Mouse (Mus musculus) stomach, embryonic 14.5 days (tissue): Measurements from ENCODE around the gene Tmc4. TPM values are rescaled to one million over a fixed set of nuclear protein-coding genes. Genes with fewer than 3 reads are reported as not detected.

Experiments
- ATAC-seq: fragments of 200-750 bp; cut with Nextera tagmentation; 2 replicates; pipeline ENCODE4 v1.8.0; 2017; ENCODE audit warnings: low read depth, moderate TSS enrichment; ENCODE audit not compliant: insufficient number of reproducible peaks, insufficient read depth, low FRiP score
- H3K27ac ChIP-seq: fragments of 300-500 bp; sonication (generic); 2 replicates; pipeline ENCODE4 v1.5.1; 2014; ENCODE audit warnings: mild to moderate bottlenecking, low read length, moderate library complexity, mixed read lengths
- H3K27me3 ChIP-seq: fragments of 300-500 bp; sonication (generic); 2 replicates; pipeline ENCODE4 v1.6.1; 2014; ENCODE audit warnings: low read length, control low read depth, mixed read lengths; ENCODE audit not compliant: control insufficient read depth, insufficient read depth
- H3K36me3 ChIP-seq: fragments of 300-500 bp; sonication (generic); 2 replicates; pipeline ENCODE4 v1.6.1; 2014; ENCODE audit warnings: mild to moderate bottlenecking, control low read depth, low read length, moderate library complexity, mixed read lengths; ENCODE audit not compliant: control insufficient read depth, insufficient read depth
- H3K4me1 ChIP-seq: fragments of 300-500 bp; sonication (generic); 2 replicates; pipeline ENCODE4 v1.6.1; 2014; ENCODE audit warnings: low read length, control low read depth, mixed read lengths; ENCODE audit not compliant: control insufficient read depth, insufficient read depth
- H3K4me2 ChIP-seq: fragments of 300-500 bp; sonication (generic); replicated peaks from 2 replicates; pipeline ENCODE4 v1.6.1; 2014; ENCODE audit warnings: low read depth, low read length, control low read depth
- H3K4me3 ChIP-seq: fragments of 300-500 bp; sonication (generic); 2 replicates; pipeline ENCODE4 v1.5.1; 2014; ENCODE audit warnings: low read depth, low read length, control low read depth
- H3K9ac ChIP-seq: fragments of 300-500 bp; sonication (generic); replicated peaks from 2 replicates; pipeline ENCODE4 v1.6.1; 2014; ENCODE audit warnings: low read depth, mild to moderate bottlenecking, control low read depth, low read length, moderate library complexity, mixed read lengths
- H3K9me3 ChIP-seq: fragments of 300-500 bp; sonication (generic); 2 replicates; pipeline ENCODE4 v1.6.1; 2016; ENCODE audit warnings: low read depth, low read length, control low read depth; ENCODE audit not compliant: control insufficient read depth
- WGBS: fragments of 180-500 bp; shearing (Covaris S2); extraction: QIAGEN DNeasy Blood & Tissue Kit; methylation state at CpG from one replicate; pipeline ENCODE4 v1.1.7; 2014; 5-methylcytosine and 5-hydroxymethylcytosine counted together
- polyA plus RNA-seq: library from polyadenylated mRNA; unstranded; fragments of >200 nt; fragmentation: Nextera tagmentation; extraction: Ambion mirVana; gene quantifications from 2 replicates; pipeline ENCODE4 v1.2.1, GENCODE M21; 2014

Tmc4 gene
- polyA plus RNA-seq, 1 experiment from 2014 or later: 67.3 TPM

- Histone ChIP-seq H3K4me1 (0 out of 2 replicates have a peak, but pooled peaks cover 10% of the 10 kb centered on the region), H3K27me3 (no peaks in the 10 kb centered on the region), H3K27ac (peak overlapping the region; percentile 88), H3K36me3 (peaks cover 27% of the 10 kb centered on the region), H3K4me3 (peak overlapping the region; percentile 59), H3K9ac (peak overlapping the region; percentile 59), H3K4me2 (peak overlapping the region; percentile 49), H3K9me3 (no peaks in the 10 kb centered on the region)
- 34% methylated on average over 15 of the region's 15 CpGs for WGBS
- no peak for ATAC-seq
Measured at GRCm38 (mm10) chr7:3664524-3665214, 12.7 kb downstream of the Tmc4 start.

GRCm38 (mm10) chr7:3658578-3658977 lies 18.8 kb downstream of the Tmc4 start:
- H3K9me3 ChIP-seq: no peaks in the 10 kb centered on the region
- no peaks in the 10 kb centered on the region for H3K27me3 ChIP-seq
- H3K27ac ChIP-seq: no peak overlapping the region
- H3K9ac ChIP-seq: no peak overlapping the region
- no peak for ATAC-seq
- H3K4me2 ChIP-seq: no peak overlapping the region
- no peak overlapping the region for H3K4me3 ChIP-seq
- 0 out of 2 replicates have a peak, but pooled peaks cover 2% of the 10 kb centered on the region for H3K4me1 ChIP-seq
- peaks cover 86% of the 10 kb centered on the region for H3K36me3 ChIP-seq
- 92% methylated on average over 14 of the region's 14 CpGs for WGBS

- peaks cover 91% of the 10 kb centered on the region for H3K36me3 ChIP-seq
- H3K4me2 ChIP-seq: no peak overlapping the region
- H3K4me1 ChIP-seq: no peaks in the 10 kb centered on the region
- H3K27ac ChIP-seq: no peak overlapping the region
- H3K9me3 ChIP-seq: no peaks in the 10 kb centered on the region
- no peak overlapping the region for H3K4me3 ChIP-seq
- ATAC-seq: no peak
- no peak overlapping the region for H3K9ac ChIP-seq
- no peaks in the 10 kb centered on the region for H3K27me3 ChIP-seq
- 83% methylated on average over 4 of the region's 4 CpGs for WGBS
Measured at GRCm38 (mm10) chr7:3656966-3657365, 20.4 kb downstream of the Tmc4 start.

DNA sequence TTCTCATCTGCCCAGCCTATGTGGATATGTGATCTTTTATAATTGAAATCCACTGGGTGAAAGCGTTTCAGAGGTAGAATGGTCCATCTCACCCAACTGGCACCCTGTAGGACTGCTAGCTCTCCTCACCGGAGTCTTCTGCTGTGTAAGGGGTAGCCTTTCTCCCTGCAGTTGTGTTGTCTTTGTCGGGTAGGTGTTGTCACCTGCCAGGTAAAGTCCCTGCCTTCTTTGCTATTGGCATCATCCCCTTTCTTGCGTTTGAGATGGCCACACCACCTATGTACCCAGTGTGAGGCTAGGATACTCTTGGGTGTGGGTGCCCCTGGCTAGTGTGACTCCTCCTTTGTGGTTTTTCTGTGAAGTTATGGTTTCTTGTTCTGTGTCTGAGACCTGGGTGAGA lies 30.7 kb downstream of the Tmc4 start:
- Histone ChIP-seq H3K4me1 (peaks cover 27% of the 10 kb centered on the region), H3K27me3 (no peaks in the 10 kb centered on the region), H3K9me3 (no peaks in the 10 kb centered on the region), H3K36me3 (peaks cover 21% of the 10 kb centered on the region), H3K27ac (no peak overlapping the region), H3K4me2 (peak overlapping the region; percentile 91), H3K9ac (peak overlapping the region; percentile 97), H3K4me3 (peak overlapping the region; percentile 91)
- no peak for ATAC-seq
- 55% methylated on average over 4 of the region's 4 CpGs for WGBS

DNA sequence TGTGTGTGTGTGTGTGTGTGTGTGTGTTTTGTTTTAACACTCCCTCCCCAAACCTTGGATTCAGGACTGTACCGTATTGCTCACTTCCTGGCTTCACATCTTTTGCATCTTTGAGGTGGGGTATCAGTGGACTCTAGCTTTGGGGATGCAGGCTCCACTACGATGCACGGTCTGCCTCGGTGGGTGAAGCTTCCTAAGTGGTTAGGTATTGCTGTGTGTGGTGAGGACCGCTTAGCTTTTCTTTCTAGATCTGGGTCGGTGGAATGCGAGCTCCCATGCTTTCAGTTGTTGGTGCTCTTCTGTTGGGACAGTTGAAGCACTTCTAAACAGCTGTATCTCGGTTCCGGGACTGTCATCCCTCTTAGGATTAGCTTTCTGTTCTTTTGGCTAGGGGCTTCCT lies 31.2 kb downstream of the Tmc4 start:
- peaks cover 17% of the 10 kb centered on the region; the same call in 1 of the 2 replicates for H3K36me3 ChIP-seq
- H3K9ac ChIP-seq: peak overlapping the region; percentile 97
- ATAC-seq: no peak
- no peaks in the 10 kb centered on the region for H3K27me3 ChIP-seq
- H3K4me3 ChIP-seq: peak overlapping the region; percentile 91
- peak overlapping the region; percentile 91 for H3K4me2 ChIP-seq
- peaks cover 27% of the 10 kb centered on the region for H3K4me1 ChIP-seq
- H3K27ac ChIP-seq: no peak overlapping the region; the same call in 1 of the 2 replicates
- H3K9me3 ChIP-seq: no peaks in the 10 kb centered on the region
- 5% methylated on average over 9 of the region's 9 CpGs for WGBS

- peak overlapping the region; percentile 98 for H3K27ac ChIP-seq
- peak overlapping the region; percentile 91 for H3K4me3 ChIP-seq
- H3K4me1 ChIP-seq: peaks cover 27% of the 10 kb centered on the region
- peaks cover 16% of the 10 kb centered on the region for H3K36me3 ChIP-seq
- ATAC-seq: no peak
- WGBS: under 1% methylated on average over 52 of the region's 58 CpGs
- no peaks in the 10 kb centered on the region for H3K27me3 ChIP-seq
- peak overlapping the region; percentile 91 for H3K4me2 ChIP-seq
- H3K9ac ChIP-seq: peak overlapping the region; percentile 97
- no peaks in the 10 kb centered on the region for H3K9me3 ChIP-seq
Measured at GRCm38 (mm10) chr7:3645488-3646025, 31.8 kb downstream of the Tmc4 start.

DNA sequence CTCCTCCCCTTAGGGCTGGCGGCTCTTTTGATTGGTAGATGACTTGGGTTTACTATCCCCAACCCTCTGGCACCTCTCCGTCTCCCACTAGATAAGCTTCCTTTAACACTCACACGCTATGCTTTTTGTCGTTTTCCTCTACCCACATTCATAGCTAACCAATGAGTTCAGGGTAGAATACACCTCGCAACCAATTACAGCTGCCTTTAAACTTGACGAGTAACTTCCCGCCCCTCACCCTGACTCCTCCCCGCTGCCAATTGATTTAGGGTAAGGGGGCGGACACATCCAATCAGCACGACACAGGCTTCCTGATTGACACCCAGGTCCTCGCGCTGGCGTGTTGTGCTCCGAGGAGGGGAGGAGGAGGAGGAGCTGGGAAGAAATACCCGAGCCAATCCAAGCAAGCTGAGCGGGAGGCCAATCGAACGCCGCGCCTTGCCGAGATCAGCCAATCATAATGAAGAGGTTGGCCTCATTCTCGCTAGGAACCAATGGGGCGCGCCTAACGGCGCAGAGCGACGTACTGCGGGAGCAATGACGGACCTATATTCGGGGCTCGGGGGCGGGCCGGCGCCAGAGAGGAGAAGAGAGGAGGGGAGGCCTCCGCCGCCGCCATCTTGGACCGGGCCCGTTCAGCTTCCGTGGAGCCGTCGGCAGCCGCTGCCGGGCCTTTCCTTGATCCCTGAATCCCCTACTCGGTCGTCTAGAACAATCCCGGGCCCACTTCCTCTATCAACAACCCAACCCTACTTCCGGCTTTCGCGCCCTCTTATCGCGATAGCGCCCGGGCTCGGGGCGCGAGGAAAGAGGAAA lies 32.5 kb downstream of the Tmc4 start, which contains the start of gene Cnot3:
TSS of gene Cnot3 (plus strand) at position 597 of the 816 bp plus-strand sequence.
- H3K27ac ChIP-seq: peak within 1 kb of the TSS; percentile 98
- no peaks in the 10 kb centered on the region for H3K9me3 ChIP-seq
- H3K4me3 ChIP-seq: peak within 1 kb of the TSS; percentile 91
- H3K36me3 ChIP-seq: peaks cover 15% of the 10 kb centered on the region
- WGBS: under 1% methylated on average over 43 of the region's 58 CpGs
- peak within 1 kb of the TSS; percentile 91 for H3K4me2 ChIP-seq
- ATAC-seq: peak; percentile 98
- H3K4me1 ChIP-seq: peaks cover 27% of the 10 kb centered on the region
- no peaks in the 10 kb centered on the region for H3K27me3 ChIP-seq
- peak within 1 kb of the TSS; percentile 97 for H3K9ac ChIP-seq

DNA sequence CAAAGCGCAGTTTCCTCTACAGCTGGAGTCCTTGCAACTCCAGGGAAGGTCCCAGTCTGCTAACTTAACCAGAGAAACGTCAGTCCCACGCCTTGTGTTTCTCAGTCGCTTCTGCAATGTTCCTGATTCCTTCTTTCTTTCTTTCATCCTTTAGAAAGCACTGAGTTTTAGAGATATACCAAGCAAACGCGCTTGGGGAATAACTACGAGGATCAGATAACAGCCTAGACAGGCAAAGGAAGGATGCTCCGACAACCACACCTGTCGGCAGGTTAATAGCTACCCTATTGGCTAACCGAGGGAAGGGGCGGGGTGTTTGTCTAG lies 33.0 kb downstream of the Tmc4 start:
- Histone ChIP-seq H3K4me1 (peaks cover 27% of the 10 kb centered on the region), H3K4me2 (peak overlapping the region; percentile 54), H3K27ac (no peak overlapping the region; the same call in 1 of the 2 replicates), H3K36me3 (peaks cover 10% of the 10 kb centered on the region), H3K9me3 (no peaks in the 10 kb centered on the region), H3K4me3 (peak overlapping the region; percentile 91), H3K27me3 (no peaks in the 10 kb centered on the region), H3K9ac (no peak overlapping the region)
- ATAC-seq: no peak
- 2% methylated on average over 11 of the region's 11 CpGs for WGBS
